Mouse (Mus musculus): Measurements from ENCODE around the gene Muc20. TPM values are rescaled to one million over a fixed set of nuclear protein-coding genes. Genes with fewer than 3 reads are reported as not detected.

Gene Muc20
- polyA plus RNA-seq, 1 experiment, result not detected

- TF ChIP-seq POLR2A (IDR thresholded peaks at IDR 0.05; ENCODE audit: extremely low read depth, insufficient read depth, low read length) (no peak), CTCF (IDR thresholded peaks at IDR 0.05; ENCODE audit: extremely low read depth, insufficient read depth, low read length) (no peak)
- Histone ChIP-seq H3K4me3 (ENCODE audit: insufficient read depth, low read length) (no peak overlapping the region), H3K27ac (ENCODE audit: insufficient read depth, low read length) (no peak overlapping the region), H3K4me1 (ENCODE audit: control insufficient read depth, insufficient read depth, low read length) (no peaks in the 10 kb centered on the region)
Observed at GRCm38 (mm10) chr16:32803901-32804300, 6.7 kb upstream of the Muc20 start.

- TF ChIP-seq POLR2A (IDR thresholded peaks at IDR 0.05; ENCODE audit: extremely low read depth, insufficient read depth, low read length), result no peak
- no peak for TF ChIP-seq CTCF (IDR thresholded peaks at IDR 0.05; ENCODE audit: extremely low read depth, insufficient read depth, low read length)
- Histone ChIP-seq H3K4me1 (ENCODE audit: control insufficient read depth, insufficient read depth, low read length) (no peaks in the 10 kb centered on the region), H3K4me3 (ENCODE audit: insufficient read depth, low read length) (no peak overlapping the region), H3K27ac (ENCODE audit: insufficient read depth, low read length) (no peak overlapping the region)
Observed at GRCm38 (mm10) chr16:32803252-32803853, 6.1 kb upstream of the Muc20 start.

GRCm38 (mm10) chr16:32796676-32797425, 384 bp downstream of the Muc20 start:
- Histone ChIP-seq H3K4me3 (ENCODE audit: insufficient read depth, low read length) (no peak overlapping the region), H3K27ac (ENCODE audit: insufficient read depth, low read length) (no peak overlapping the region), H3K4me1 (ENCODE audit: control insufficient read depth, insufficient read depth, low read length) (no peaks in the 10 kb centered on the region)
- TF ChIP-seq CTCF (IDR thresholded peaks at IDR 0.05; ENCODE audit: extremely low read depth, insufficient read depth, low read length) (no peak), POLR2A (IDR thresholded peaks at IDR 0.05; ENCODE audit: extremely low read depth, insufficient read depth, low read length) (no peak)

GRCm38 (mm10) chr16:32795177-32795576, 2.1 kb downstream of the Muc20 start:
- TF ChIP-seq POLR2A (IDR thresholded peaks at IDR 0.05; ENCODE audit: extremely low read depth, insufficient read depth, low read length), result no peak
- no peak for TF ChIP-seq CTCF (IDR thresholded peaks at IDR 0.05; ENCODE audit: extremely low read depth, insufficient read depth, low read length)
- Histone ChIP-seq H3K4me3 (ENCODE audit: insufficient read depth, low read length) (no peak overlapping the region), H3K4me1 (ENCODE audit: control insufficient read depth, insufficient read depth, low read length) (no peaks in the 10 kb centered on the region), H3K27ac (ENCODE audit: insufficient read depth, low read length) (no peak overlapping the region)

- Histone ChIP-seq H3K4me1 (ENCODE audit: control insufficient read depth, insufficient read depth, low read length) (no peaks in the 10 kb centered on the region), H3K27ac (ENCODE audit: insufficient read depth, low read length) (no peak overlapping the region), H3K4me3 (ENCODE audit: insufficient read depth, low read length) (no peak overlapping the region)
- TF ChIP-seq POLR2A (IDR thresholded peaks at IDR 0.05; ENCODE audit: extremely low read depth, insufficient read depth, low read length) (no peak), CTCF (IDR thresholded peaks at IDR 0.05; ENCODE audit: extremely low read depth, insufficient read depth, low read length) (no peak)
Observed at GRCm38 (mm10) chr16:32790056-32790455, 7.2 kb downstream of the Muc20 start.

- Histone ChIP-seq H3K27ac (ENCODE audit: insufficient read depth, low read length) (no peak overlapping the region), H3K4me3 (ENCODE audit: insufficient read depth, low read length) (no peak overlapping the region), H3K4me1 (ENCODE audit: control insufficient read depth, insufficient read depth, low read length) (no peaks in the 10 kb centered on the region)
- TF ChIP-seq POLR2A (IDR thresholded peaks at IDR 0.05; ENCODE audit: extremely low read depth, insufficient read depth, low read length) (no peak), CTCF (IDR thresholded peaks at IDR 0.05; ENCODE audit: extremely low read depth, insufficient read depth, low read length) (no peak)
Observed at GRCm38 (mm10) chr16:32784840-32785239, 12.4 kb downstream of the Muc20 start.

- TF ChIP-seq POLR2A (IDR thresholded peaks at IDR 0.05; ENCODE audit: extremely low read depth, insufficient read depth, low read length), result no peak
- TF ChIP-seq CTCF (IDR thresholded peaks at IDR 0.05; ENCODE audit: extremely low read depth, insufficient read depth, low read length), result no peak
- no peak overlapping the region for H3K27ac ChIP-seq (ENCODE audit: insufficient read depth, low read length)
- H3K4me3 ChIP-seq (ENCODE audit: insufficient read depth, low read length), result no peak overlapping the region
- H3K4me1 ChIP-seq (ENCODE audit: control insufficient read depth, insufficient read depth, low read length), result no peaks in the 10 kb centered on the region
Observed at GRCm38 (mm10) chr16:32783324-32784062, 13.7 kb downstream of the Muc20 start.

GRCm38 (mm10) chr16:32778956-32779355, 18.3 kb downstream of the Muc20 start:
- Histone ChIP-seq H3K4me3 (ENCODE audit: insufficient read depth, low read length) (no peak overlapping the region), H3K27ac (ENCODE audit: insufficient read depth, low read length) (no peak overlapping the region), H3K4me1 (ENCODE audit: control insufficient read depth, insufficient read depth, low read length) (no peaks in the 10 kb centered on the region)
- TF ChIP-seq CTCF (IDR thresholded peaks at IDR 0.05; ENCODE audit: extremely low read depth, insufficient read depth, low read length) (no peak), POLR2A (IDR thresholded peaks at IDR 0.05; ENCODE audit: extremely low read depth, insufficient read depth, low read length) (no peak)

GRCm38 (mm10) chr16:32776676-32777075, 20.6 kb downstream of the Muc20 start:
- H3K4me1 ChIP-seq (ENCODE audit: control insufficient read depth, insufficient read depth, low read length), result no peaks in the 10 kb centered on the region
- no peak overlapping the region for H3K4me3 ChIP-seq (ENCODE audit: insufficient read depth, low read length)
- TF ChIP-seq POLR2A (IDR thresholded peaks at IDR 0.05; ENCODE audit: extremely low read depth, insufficient read depth, low read length) (no peak), CTCF (IDR thresholded peaks at IDR 0.05; ENCODE audit: extremely low read depth, insufficient read depth, low read length) (no peak)
- no peak overlapping the region for H3K27ac ChIP-seq (ENCODE audit: insufficient read depth, low read length)
